Mouse (Mus musculus): Measurements from ENCODE around the gene Rnf222.
A peak's percentile ranks its signal among the peaks of the same experiment; 100 is the strongest.

The Rnf222 gene

DNA sequence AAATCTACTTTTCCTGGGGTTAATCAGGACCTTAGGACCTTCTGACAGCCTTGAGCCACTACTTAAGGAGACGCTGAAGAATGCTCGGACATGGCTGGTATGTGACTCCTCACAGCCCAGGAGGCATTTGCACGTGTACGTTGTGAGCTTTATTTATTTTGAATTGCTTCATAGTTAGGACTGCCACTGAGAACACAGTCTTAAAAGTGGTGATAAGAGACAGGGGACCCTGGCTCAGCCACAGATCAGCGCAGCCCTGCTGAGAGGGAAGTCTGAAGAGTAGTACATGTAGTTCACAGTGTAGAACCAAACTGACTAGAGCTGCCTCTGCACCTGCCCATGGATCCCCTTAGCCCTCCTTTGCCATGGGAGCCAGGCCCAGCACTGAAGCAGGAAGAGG is 3.5 kb downstream of the Rnf222 start:
- no peak for DNase-seq

DNA sequence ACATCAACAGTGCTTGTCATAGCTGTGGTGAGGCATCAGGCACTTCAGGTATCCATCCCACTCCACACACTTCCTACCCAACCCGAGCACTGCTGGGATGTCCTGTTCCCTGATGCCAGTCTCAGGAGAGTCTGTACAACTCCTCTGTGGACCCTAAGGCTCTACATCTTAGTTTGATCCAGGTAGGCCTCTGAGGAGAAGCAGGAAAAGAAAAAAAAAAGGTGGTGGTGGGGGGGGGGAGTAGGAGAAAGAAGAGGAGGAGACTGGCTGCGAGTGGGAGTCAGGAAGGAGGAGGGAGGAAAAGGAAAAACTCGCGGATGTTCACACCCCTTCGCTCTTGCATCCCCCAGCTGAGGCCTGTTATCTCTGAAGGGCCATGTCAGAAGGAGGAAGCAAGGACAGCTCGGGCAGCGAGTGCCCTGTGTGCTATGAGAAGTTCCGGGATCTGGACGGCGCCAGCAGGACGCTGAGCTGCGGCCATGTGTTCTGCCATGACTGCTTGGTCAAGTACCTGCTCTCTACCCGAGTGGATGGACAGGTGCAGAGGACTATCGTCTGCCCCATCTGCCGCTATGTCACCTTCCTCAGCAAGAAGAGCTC is 4.0 kb downstream of the Rnf222 start:
- DNase-seq = peak; percentile 52

DNA sequence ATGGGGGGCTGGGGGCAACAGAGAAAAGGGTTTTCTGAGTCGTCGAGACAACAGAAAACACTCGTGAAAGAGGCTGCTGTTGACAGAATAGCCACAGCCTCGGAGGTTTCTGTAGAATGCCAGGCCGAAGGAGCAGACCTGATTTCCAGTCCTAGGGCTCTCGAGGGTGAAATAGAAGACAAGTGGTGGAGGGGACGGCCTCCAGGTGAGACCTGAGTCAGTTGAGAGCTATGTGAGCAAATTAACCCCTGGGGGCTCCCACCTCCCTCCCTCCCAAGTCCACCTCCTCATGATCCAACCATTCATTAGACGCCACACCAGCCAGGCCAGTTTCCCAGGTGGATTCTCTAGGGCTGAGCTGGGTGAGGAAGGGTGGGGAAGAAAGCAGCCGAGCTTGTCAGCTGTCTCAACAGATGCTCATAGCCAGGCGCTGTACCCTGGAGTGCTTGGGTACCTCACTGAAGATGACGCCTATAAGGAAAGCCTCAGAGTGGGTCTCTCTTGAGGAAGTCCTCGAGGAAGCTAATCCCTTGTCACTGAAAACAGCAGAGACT is 5.6 kb downstream of the Rnf222 start:
- peak; percentile 13 for DNase-seq

DNA sequence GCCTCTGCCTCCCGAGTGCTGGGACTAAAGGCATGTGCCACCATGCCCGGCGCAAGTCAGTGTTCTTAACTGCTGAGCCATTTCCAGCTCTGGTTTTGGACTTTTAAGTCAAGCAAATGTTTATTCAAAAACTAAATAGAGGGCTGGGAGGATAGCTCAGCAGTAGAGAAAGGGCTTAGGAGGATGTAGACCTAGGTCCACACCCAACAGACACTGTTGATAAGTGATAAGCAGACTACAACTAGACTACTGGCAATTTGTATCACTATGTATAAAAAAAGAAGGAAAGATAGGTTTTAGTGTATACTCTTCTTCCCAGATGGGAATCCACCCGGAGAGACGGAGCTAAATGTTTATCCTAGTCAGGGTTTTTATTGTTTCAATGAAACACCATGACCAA is 7.9 kb downstream of the Rnf222 start:
- DNase-seq = no peak

DNA sequence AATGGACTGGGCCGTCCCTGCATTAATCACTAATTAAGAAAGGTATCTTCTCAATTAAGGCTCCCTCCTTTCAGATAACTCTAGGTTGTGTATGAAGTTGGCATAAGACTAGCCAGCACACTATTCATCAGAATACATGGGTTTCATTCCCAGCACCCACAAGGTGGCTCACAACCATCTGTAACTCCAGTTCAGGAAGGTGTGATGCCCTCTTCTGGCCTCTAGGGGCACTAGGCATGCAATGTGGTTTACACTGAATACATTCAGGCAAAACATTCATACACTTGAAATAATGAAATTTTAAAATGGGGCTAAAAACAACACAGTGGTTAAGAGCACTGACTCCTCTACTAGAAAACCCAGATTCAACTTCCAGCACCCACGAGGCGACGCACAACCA is 8.8 kb downstream of the Rnf222 start:
- DNase-seq = peak; percentile 57

DNA sequence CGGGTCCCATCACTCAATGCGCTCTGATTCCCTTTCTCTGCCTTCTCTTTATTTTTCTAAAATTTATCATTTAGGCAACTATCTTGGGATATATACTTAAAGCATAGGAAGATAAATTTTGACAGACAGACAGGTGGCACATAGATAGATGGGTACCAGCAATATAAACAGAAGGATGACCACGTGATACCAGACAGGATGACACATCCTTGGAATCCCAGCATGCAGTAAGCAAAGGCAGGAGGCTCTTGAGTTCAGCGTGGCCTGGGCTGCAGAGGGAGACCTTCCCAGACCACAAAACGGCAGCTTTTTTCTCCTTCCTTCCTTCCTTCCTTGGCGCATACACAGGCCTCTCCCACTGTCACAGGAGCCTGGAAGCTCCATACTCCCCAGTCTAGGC is 9.5 kb downstream of the Rnf222 start:
- DNase-seq = no peak

DNA sequence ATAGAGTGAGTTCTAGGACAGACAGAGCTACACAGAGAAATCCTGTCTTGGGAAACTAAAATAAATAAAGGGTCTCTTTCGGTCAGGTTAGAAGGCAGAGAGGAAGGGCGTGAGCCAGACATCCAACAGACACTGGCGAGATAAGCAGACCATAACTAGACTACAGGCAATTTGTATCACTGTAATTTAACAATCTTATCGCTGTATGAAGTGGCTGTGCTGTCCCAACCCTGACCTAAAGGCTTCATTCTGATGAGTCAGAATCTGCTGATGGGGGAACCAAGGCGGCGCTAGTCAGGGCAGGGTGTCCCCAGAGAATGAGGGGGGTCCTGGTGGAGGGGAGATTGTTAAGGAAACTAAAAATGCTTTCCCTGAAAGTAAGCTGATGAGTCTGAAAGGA is 10.4 kb downstream of the Rnf222 start:
- no peak for DNase-seq

DNA sequence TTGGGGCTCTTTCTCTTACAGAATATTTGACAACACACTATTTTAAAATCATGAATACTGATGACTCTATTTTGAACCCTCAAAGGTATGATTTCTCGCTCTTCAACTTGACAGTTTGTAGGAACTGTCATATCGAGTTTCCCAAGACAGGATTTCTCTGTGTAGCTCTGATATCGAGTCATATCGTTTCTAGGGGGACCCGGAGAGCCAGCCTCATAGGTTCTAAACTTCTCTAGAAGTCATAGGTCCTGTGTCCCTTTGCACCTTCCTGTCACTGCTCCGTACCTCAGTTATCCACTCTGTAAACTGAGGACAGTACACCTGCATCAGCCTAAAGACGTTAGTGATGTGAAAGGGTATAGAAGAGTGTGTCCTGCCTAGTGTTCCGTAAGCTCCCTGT is 11.5 kb downstream of the Rnf222 start:
- DNase-seq = no peak

DNA sequence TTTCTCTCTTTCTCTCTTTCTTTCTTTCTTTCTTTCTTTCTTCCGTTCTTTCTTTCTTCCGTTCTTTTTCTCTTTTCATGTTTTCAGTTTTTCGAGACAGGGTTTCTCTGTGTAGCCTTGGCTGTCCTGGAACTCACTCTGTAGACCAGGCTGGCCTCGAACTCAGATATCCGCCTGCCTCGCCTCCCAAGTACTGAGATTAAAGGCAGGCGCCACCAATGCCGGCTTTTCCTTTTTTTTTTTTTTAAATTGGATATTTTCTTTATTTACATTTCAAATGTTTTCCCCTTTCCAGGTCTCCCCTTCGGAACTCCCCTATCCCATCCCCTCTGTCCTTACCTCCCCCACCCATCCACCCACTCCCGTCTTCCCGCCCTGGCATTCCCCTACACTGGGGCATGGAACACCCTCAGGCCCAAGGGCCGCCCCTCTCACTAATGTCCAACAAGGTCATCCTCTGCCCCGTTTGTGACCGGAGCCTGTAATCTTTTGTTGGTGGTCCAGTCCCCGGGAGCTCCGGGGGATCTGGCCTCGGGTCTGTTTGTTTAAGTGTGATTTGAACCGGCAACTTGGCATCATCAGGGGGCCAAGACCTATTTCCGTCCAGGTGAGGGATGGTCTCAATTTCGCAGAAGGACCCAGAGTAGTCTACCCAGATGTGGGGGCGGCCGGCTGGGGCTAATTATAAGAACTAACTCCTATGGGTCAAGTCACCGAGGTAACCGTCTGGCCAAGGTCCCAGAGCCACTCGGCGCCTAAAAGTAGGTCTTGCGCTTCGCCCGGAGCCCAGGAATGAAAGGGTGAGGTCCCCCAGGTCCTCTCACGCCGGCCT is 12.4 kb downstream of the Rnf222 start:
- no peak for DNase-seq

DNA sequence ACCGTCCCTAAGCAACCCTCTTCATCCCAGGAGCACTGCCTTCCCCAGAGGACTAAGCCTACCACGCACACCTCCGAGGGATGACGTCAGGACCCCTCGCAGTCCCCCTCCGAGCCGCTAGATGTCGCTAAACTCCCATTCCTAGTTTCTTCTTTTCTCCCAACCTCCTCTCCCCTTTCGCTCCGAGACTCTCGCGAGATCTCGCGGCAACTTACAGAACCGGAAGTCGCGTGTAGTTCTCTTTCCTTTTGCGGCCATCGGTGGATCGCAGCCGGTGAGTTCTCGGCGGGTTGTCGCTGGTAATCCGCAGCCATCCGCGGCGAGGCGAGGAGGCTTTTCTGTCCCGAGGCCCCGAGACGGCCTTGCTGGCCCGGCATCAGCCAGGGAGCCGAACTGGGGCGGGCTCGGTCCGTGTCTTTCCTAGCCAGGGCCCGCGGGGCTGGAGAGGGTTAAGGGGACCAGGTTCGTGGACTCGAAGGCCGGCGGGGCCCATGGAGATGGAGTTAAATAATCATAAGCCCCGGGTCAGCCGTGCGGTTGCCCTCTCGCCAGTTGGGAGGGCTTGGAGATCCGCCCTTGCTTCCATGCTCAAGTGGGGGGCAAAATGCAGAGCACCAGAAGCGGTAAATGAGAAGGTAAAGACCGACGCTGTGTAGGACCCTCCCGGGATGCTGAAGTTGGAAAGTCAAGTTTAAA is 13.1 kb downstream of the Rnf222 start, which contains the start of gene Rpl26:
Gene Rpl26, plus strand, starts transcription at position 233 of the 696 bp plus-strand sequence.
- peak; percentile 99 for DNase-seq

DNA sequence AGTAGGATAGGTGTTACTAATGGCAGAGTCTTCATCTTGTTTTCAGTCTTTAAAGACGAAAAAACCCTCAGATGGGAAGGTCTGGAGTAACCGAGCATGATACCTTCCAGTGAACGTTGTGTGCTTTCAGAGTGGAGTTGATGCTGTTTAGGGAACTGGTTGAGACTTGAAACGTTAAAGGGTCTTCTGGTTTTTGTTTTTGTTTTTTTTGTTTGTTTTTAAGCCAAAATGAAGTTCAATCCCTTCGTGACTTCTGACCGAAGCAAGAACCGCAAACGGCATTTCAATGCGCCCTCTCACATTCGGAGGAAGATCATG is 13.7 kb downstream of the Rnf222 start:
- no peak for DNase-seq

DNA sequence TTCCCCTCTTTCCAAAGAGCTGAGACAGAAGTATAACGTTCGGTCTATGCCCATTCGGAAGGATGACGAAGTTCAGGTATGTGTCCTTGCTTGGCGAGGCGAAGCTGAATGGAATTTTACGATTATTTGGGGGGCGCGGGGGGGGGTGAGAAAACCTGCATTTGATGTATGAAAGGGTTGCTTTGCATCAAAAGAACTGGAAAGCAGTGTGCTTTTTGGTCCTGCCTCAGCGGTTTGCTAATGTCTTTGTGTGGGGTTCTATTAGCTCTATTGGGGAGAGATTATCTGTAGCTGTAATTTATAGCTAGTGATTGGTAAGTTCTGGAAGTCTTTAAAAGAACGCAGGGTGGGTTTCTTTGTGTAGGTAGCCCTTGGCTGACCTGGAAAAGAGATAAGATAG is 14.0 kb downstream of the Rnf222 start:
- DNase-seq = no peak

DNA sequence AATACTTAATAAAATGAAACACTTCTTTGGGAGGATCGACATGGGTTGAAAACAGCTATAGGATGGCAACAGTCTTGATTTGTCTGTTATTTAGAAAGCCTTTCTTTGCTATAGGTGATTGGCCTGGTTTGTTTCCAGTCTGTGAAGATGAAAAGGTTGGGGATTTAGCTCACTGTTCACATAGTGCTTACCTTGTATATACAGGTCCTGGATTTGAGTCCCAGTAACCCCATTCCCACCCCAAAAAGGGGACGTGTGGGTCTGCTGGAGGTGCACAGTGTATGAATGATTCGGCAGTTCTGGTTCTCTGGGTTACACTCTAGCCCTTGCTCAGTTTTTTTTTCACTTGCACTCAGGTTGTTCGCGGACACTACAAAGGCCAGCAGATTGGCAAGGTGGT is 14.5 kb downstream of the Rnf222 start:
- DNase-seq = no peak

DNA sequence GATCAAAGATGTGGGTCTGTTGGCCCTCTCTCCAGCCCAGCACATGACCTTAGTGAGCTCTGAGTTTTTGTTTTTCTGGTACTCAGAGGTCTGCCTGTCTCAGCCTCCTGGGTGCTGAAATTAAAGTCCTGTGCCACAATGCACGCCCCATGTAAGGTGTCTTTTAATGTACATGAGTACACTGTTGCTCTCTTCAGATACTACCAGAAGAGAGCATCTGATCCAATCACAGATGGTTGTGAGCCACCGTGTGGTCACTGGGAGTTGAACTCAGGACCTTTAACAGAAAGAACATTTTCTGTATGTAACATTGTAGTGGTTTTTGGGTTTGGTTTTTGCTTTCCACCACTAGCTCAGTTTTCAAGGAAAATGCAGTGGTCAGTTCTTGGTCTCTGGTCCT is 15.4 kb downstream of the Rnf222 start:
- DNase-seq = no peak

DNA sequence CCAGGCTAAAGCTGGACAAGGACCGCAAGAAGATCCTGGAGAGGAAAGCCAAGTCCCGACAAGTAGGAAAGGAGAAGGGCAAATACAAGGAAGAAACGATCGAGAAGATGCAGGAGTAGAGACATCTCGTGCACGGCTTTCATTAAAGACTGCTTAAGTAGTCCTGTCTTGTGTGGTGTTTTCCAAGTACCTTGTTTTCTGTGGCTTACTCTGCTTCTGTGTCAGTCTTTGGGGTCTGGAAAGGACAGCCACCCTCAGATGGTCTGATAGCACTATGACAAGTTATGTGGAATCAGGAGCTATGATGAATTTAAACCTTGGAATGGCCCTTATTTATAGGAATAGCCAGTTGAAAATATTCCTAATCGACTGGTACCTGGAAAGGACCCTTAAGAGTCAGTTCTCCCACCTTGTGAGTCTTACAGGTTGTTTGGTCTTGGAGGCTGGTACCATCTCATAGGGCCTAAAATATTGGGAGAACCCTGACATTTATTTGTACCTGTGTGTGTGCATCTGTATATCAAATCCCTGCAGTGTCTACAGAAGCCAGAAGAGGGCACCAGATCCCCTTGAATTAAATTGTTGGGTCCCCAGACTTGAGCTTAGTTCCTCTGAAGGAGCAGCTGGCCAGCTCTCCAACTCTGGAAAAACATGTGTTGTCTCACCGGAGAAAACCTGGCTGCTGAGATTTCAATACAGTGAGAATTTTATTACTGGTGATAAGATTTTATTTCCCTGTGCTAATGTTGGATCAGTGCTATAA is 16.2 kb downstream of the Rnf222 start:
- DNase-seq = peak; percentile 90

DNA sequence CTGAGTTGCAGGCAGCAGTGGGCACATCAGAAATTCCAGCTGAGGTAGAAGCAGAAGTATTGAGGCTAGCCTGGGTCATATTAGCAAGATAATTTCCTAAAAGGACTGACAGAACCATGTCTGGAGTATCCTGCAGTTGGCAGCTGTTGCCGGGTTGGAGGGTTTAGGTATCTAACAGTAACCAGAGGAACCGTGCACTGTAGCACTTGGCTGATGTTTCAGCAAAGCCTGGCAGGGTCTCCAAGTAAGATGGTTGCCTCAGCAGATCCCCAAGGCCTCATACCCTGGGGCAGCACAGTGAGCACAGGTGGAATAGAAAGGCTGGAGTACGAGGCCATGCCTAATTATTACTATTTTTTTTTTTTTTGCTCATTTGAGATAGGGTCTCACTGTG is 16.8 kb downstream of the Rnf222 start:
- DNase-seq = no peak

DNA sequence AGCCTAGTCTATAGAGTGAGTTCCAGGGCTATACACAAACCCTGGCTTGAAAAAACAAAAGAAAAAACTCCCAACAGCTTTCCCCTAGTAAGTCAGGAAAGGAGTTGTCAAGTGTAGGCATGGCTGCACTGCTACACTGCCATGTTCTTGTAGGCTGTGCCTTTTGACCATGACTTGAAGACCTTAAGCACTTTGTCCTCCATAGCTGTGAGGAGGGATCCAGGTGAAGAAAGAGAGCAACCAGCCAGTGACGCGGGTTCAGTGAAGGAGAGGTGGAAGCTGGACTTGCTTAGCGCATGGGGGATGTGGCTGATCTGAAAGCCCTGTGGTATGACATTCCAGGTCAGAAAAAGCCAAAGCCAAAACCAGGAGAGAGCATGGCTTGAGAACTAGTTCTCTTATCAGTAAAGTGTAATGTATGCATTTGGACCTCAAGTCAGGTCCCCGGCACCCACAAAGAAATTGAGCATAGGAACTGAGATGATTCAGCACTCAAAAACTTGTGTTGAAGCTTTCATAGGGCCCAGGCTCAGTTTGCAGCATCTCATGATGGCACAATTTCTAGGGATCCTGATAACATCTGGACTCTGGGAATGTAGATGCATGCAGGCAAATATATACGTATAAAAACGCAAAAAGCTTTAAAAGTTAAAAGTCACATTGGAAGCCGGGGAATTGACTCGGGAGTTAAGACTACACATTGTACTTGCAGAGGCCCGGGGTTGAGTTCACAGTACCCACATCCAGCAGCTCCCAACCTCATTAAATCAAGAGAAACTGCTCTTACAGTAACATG is 17.5 kb downstream of the Rnf222 start:
- DNase-seq = no peak

DNA sequence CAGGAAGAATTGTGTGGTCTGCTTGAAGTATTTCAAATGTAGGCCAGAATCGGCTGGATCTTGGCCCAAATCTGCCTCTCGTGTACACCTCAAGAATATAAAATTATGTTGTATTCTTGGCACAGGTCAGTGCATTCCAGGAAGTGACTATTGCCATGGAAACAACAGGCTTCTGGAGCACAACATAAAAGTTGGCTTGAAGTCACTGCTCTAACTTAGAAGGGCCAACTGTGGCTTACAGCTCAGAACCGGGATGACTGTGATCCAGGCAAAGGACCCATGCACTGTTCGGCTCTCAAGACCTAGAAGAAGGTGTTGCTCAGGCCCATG is 18.1 kb downstream of the Rnf222 start:
- peak; percentile 60 for DNase-seq

DNA sequence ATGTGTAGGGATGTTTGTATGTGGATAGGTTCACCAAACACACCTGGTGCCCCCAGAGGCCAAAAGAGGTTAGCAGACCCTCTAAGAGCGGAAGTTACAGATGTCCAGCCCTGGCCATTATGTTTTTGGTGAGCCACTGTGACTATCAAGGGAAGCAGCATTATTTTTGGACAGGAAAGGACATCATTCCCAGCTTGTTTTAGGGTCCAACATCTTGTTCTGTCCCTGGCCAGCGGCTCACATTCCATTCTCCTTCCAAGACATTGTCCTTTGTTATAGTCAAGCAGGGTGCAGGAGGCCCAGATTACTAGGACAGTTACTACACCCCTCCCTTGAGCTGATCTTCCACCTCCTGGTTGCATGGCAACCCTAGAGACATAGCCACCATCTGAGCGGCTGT is 18.9 kb downstream of the Rnf222 start:
- no peak for DNase-seq

DNA sequence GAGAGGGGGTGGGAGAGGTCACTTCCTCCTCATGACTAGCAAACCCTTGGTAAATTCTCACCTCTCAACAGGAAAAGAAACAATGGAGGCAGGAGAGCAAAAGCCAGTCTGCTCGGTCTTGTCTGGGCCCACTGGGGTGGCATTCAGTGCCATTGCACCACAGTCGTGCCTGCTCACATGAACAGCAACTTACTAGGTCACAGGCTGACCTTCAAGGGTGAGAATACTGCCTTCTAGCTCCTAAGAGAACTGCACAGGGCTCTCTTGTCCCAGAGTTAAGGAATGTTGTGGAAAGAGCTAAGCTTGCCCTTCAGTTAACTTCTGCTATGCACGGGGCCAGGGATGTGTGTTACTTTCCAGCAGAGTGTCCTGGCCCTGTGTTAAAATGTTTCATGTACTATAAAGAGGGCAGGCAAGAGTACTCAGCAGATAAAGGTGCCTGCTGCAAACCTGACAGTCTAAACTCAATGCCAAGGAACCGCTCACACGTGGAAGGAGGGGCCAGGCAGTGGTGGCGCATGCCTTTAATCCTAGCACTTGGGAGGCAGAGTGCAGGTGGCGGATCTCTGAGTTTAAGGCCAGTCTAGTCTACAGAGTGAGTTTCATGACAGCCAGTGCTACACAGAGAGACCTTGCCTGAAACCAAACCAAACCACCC is 20.6 kb downstream of the Rnf222 start:
- no peak for DNase-seq

DNA sequence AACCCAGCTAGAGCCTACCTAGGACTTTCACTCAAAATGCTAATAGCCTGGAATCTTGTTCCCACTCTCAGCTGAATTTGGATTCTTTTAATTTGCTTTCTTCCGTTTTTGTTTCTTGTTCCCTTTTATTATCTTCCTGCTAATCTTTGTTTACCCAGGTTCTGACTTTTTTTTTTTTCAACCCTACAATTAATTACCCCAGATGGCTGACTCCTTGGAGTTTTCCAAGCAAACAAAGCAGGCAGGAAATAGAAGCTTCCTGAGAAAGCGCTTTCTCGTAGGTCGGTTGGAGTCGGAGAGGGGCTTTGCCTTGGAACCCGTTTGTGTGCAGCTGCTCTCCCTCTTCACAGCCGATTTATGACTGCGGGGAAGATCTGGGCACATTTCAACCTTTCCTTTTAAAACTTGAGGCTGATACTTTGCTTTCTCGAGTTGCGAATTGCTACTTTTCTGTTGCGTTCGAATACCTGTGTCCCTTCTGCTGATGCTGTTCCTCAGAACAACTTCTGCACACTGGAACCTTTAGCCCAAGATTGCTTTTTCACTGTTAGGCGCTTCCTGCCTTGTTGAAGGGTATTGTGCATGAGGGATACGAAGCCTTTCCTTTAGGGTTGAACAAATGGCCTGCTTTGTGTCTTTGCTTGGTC is 23.3 kb downstream of the Rnf222 start:
- peak; percentile 68 for DNase-seq

Data from kidney, postnatal 10 days (tissue).